Mouse (Mus musculus): ENCODE results near the gene Sfxn4. TPM values are rescaled to one million over a fixed set of nuclear protein-coding genes. Genes with fewer than 3 reads are reported as not detected.

Gene Sfxn4
- total and polyA plus RNA-seq, 3 experiments: 1.7 to 6.1 (median 4.9) TPM

- DNase-seq: peak; percentile 87
Observed at GRCm38 (mm10) chr19:60837747-60838146, 23.5 kb downstream of the Sfxn4 start.

GRCm38 (mm10) chr19:60818677-60819076 is 42.6 kb downstream of the Sfxn4 start:
- no peak for DNase-seq

GRCm38 (mm10) chr19:60813133-60813532 is 48.1 kb downstream of the Sfxn4 start:
- DNase-seq: no peak

- no peak for DNase-seq
Observed at GRCm38 (mm10) chr19:60812036-60812389, 49.3 kb downstream of the Sfxn4 start.

- DNase-seq: peak; percentile 96
Observed at GRCm38 (mm10) chr19:60811098-60812035, 49.9 kb downstream of the Sfxn4 start, which contains the start of gene Fam45a. Gene Fam45a, plus strand, starts transcription at chr19:60811585.

- DNase-seq: no peak
Observed at GRCm38 (mm10) chr19:60809927-60810326, 51.4 kb downstream of the Sfxn4 start.

- no peak for DNase-seq
Observed at GRCm38 (mm10) chr19:60804903-60805302, 56.4 kb downstream of the Sfxn4 start.

GRCm38 (mm10) chr19:60799867-60800569 is 61.3 kb downstream of the Sfxn4 start:
- DNase-seq: no peak

- DNase-seq: no peak
Observed at GRCm38 (mm10) chr19:60797415-60797814, 63.9 kb downstream of the Sfxn4 start.

- peak; percentile 70 for DNase-seq
Observed at GRCm38 (mm10) chr19:60795244-60795643, 66.0 kb downstream of the Sfxn4 start.

- no peak for DNase-seq
Observed at GRCm38 (mm10) chr19:60793170-60793707, 68.0 kb downstream of the Sfxn4 start.

- peak; percentile 7 for DNase-seq
Observed at GRCm38 (mm10) chr19:60791164-60791563, 70.1 kb downstream of the Sfxn4 start.

GRCm38 (mm10) chr19:60790551-60791161 is 70.6 kb downstream of the Sfxn4 start, which contains the start of gene Eif3a:
Gene Eif3a, minus strand, starts transcription at chr19:60790658.
- DNase-seq: peak; percentile 97

- peak; percentile 73 for DNase-seq
Observed at GRCm38 (mm10) chr19:60789919-60790506, 71.3 kb downstream of the Sfxn4 start.

GRCm38 (mm10) chr19:60789452-60789851 is 71.8 kb downstream of the Sfxn4 start:
- no peak for DNase-seq

- DNase-seq: no peak
Observed at GRCm38 (mm10) chr19:60788214-60788960, 72.9 kb downstream of the Sfxn4 start.

- DNase-seq: no peak
Observed at GRCm38 (mm10) chr19:60787465-60788150, 73.7 kb downstream of the Sfxn4 start.
